Mouse (Mus musculus) cerebellum, adult 8-10 months (tissue): ENCODE measurements around the gene Adamtsl4.
A peak's percentile ranks its signal among the peaks of the same experiment; 100 is the strongest.
"Not testable (repeated sequence)": the region's sequence is repeated elsewhere in the genome, so short reads cannot be mapped to it uniquely, and the experiment has no call there.

Experiments
- DNase-seq: peaks from one replicate; pipeline ENCODE4 v3.0.0; 2022

Adamtsl4 gene

GRCm38 (mm10) chr3:95675301-95676092 is 12.2 kb downstream of the Adamtsl4 start:
- DNase-seq: peak; percentile 57

- DNase-seq: no peak
These were observed 12.9 kb downstream of the Adamtsl4 start for GRCm38 (mm10) chr3:95674812-95675211.

GRCm38 (mm10) chr3:95674236-95674635 is 13.5 kb downstream of the Adamtsl4 start:
- DNase-seq: no peak

- DNase-seq: no peak
These were observed 14.0 kb downstream of the Adamtsl4 start for GRCm38 (mm10) chr3:95673707-95674211.

GRCm38 (mm10) chr3:95672861-95673706 is 14.6 kb downstream of the Adamtsl4 start:
- no peak for DNase-seq

GRCm38 (mm10) chr3:95672461-95672860 is 15.3 kb downstream of the Adamtsl4 start:
- no peak for DNase-seq

- DNase-seq: no peak
These were observed 16.5 kb downstream of the Adamtsl4 start for GRCm38 (mm10) chr3:95671201-95671600.

GRCm38 (mm10) chr3:95670419-95670818 is 17.3 kb downstream of the Adamtsl4 start:
- not testable (repeated sequence) for DNase-seq

- DNase-seq: no peak
These were observed 18.4 kb downstream of the Adamtsl4 start for GRCm38 (mm10) chr3:95669309-95669665.

GRCm38 (mm10) chr3:95668589-95669308 is 19.0 kb downstream of the Adamtsl4 start:
- DNase-seq: no peak

- no peak for DNase-seq
These were observed 19.7 kb downstream of the Adamtsl4 start for GRCm38 (mm10) chr3:95668026-95668425.

- DNase-seq: no peak
These were observed 20.2 kb downstream of the Adamtsl4 start for GRCm38 (mm10) chr3:95667521-95667920.

- DNase-seq: no peak
These were observed 21.4 kb downstream of the Adamtsl4 start for GRCm38 (mm10) chr3:95666124-95666844.

GRCm38 (mm10) chr3:95664940-95665352 is 22.8 kb downstream of the Adamtsl4 start:
- DNase-seq: no peak

- no peak for DNase-seq
These were observed 23.6 kb downstream of the Adamtsl4 start for GRCm38 (mm10) chr3:95663969-95664608.

GRCm38 (mm10) chr3:95663486-95663885 is 24.2 kb downstream of the Adamtsl4 start:
- DNase-seq: no peak

GRCm38 (mm10) chr3:95662724-95663449 is 24.8 kb downstream of the Adamtsl4 start:
- DNase-seq: no peak

- DNase-seq: no peak
These were observed 25.6 kb downstream of the Adamtsl4 start for GRCm38 (mm10) chr3:95661945-95662715.

GRCm38 (mm10) chr3:95660788-95661478 is 26.8 kb downstream of the Adamtsl4 start:
- no peak for DNase-seq

GRCm38 (mm10) chr3:95659948-95660347 is 27.8 kb downstream of the Adamtsl4 start:
- no peak for DNase-seq
